Mouse (Mus musculus) kidney, embryonic 16.5 days (tissue): ENCODE results near the gene BC005624. TPM values are rescaled to one million over a fixed set of nuclear protein-coding genes. Genes with fewer than 3 reads are reported as not detected.
"Not testable (repeated sequence)": the region's sequence is repeated elsewhere in the genome, so short reads cannot be mapped to it uniquely, and the experiment has no call there.

Experiments used
- ATAC-seq: fragments of 200-750 bp; cut with Nextera tagmentation; 2 replicates; pipeline ENCODE4 v1.8.0; 2017; ENCODE audit warnings: moderate TSS enrichment; ENCODE audit not compliant: low FRiP score, low TSS enrichment
- H3K27ac ChIP-seq: fragments of 300-500 bp; sonication (generic); 2 replicates; pipeline ENCODE4 v1.5.1; 2014; ENCODE audit warnings: low read length
- H3K27me3 ChIP-seq: fragments of 300-500 bp; sonication (generic); 2 replicates; pipeline ENCODE4 v1.6.1; 2014; ENCODE audit warnings: low read length, control low read depth, mixed read lengths; ENCODE audit not compliant: insufficient read depth
- H3K36me3 ChIP-seq: fragments of 300-500 bp; sonication (generic); 2 replicates; pipeline ENCODE4 v1.6.1; 2014; ENCODE audit warnings: low read length, control low read depth, mixed read lengths; ENCODE audit not compliant: insufficient read depth
- H3K4me1 ChIP-seq: fragments of 300-500 bp; sonication (generic); 2 replicates; pipeline ENCODE4 v1.6.1; 2014; ENCODE audit warnings: low read length, control low read depth, mixed read lengths; ENCODE audit not compliant: insufficient read depth
- H3K4me2 ChIP-seq: fragments of 300-500 bp; sonication (generic); replicated peaks from 2 replicates; pipeline ENCODE4 v1.6.1; 2014; ENCODE audit warnings: low read depth, low read length
- H3K4me3 ChIP-seq: fragments of 300-500 bp; sonication (generic); 2 replicates; pipeline ENCODE4 v1.5.1; 2014; ENCODE audit warnings: mild to moderate bottlenecking, low read length
- H3K9ac ChIP-seq: fragments of 300-500 bp; sonication (generic); replicated peaks from 2 replicates; pipeline ENCODE4 v1.6.1; 2014; ENCODE audit warnings: low read length
- H3K9me3 ChIP-seq: fragments of 300-500 bp; sonication (generic); 2 replicates; pipeline ENCODE4 v1.6.1; 2016; ENCODE audit warnings: low read length, control low read depth
- WGBS: fragments of 180-500 bp; shearing (Covaris S2); extraction: QIAGEN DNeasy Blood & Tissue Kit; methylation state at CpG from one replicate; pipeline ENCODE4 v1.1.7; 2014; 5-methylcytosine and 5-hydroxymethylcytosine counted together
- polyA plus RNA-seq: library from polyadenylated mRNA; unstranded; fragments of >200 nt; fragmentation: Nextera tagmentation; extraction: Ambion mirVana; gene quantifications from 2 replicates; pipeline ENCODE4 v1.2.1, GENCODE M21; 2015

BC005624 gene
- polyA plus RNA-seq, 1 experiment from 2014 or later: 63.0 TPM

DNA sequence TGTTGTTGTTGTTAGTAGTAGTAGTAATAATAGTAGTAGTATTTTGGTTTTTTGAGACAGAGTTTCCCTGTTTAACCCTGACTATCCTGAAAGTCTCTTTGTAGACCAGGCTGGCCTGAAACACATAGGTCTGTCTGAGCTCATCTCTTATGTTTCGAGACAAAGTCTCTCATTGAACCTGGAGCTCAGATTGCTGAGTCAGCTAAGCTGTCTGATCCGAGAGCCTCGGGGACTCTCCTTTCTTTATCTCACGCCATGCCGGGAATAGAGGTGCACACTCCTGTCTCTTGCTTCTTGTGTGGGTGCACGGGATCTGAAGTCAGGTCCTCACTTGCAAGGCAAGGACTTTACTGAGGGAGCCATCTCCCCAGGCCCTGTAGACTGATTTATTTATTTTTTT lies 49.0 kb downstream of the BC005624 start:
- no peaks in the 10 kb centered on the region for H3K27me3 ChIP-seq
- no peaks in the 10 kb centered on the region for H3K9me3 ChIP-seq
- H3K4me3 ChIP-seq: no peak overlapping the region
- H3K27ac ChIP-seq: no peak overlapping the region
- no peaks in the 10 kb centered on the region for H3K36me3 ChIP-seq
- no peak for ATAC-seq
- 85% methylated on average over 6 of the region's 6 CpGs for WGBS
- peaks cover 14% of the 10 kb centered on the region; the same call in 1 of the 2 replicates for H3K4me1 ChIP-seq
- H3K4me2 ChIP-seq: no peak overlapping the region
- no peak overlapping the region for H3K9ac ChIP-seq

GRCm38 (mm10) chr2:30931922-30932321 lies 50.1 kb downstream of the BC005624 start:
- Histone ChIP-seq H3K27ac (no peak overlapping the region), H3K4me3 (no peak overlapping the region), H3K9me3 (no peaks in the 10 kb centered on the region), H3K27me3 (no peaks in the 10 kb centered on the region), H3K4me2 (no peak overlapping the region), H3K9ac (no peak overlapping the region), H3K4me1 (peaks cover 20% of the 10 kb centered on the region), H3K36me3 (no peaks in the 10 kb centered on the region)
- no peak for ATAC-seq
- WGBS: 78% methylated on average over 3 of the region's 3 CpGs

GRCm38 (mm10) chr2:30930846-30931245 lies 51.2 kb downstream of the BC005624 start:
- not testable (repeated sequence) for H3K36me3 ChIP-seq, H3K4me2 ChIP-seq, H3K9ac ChIP-seq, H3K27me3 ChIP-seq, H3K9me3 ChIP-seq, H3K27ac ChIP-seq, H3K4me3 ChIP-seq, ATAC-seq
- peaks cover 20% of the 10 kb centered on the region for H3K4me1 ChIP-seq
- 94% methylated on average over 2 of the region's 2 CpGs for WGBS

DNA sequence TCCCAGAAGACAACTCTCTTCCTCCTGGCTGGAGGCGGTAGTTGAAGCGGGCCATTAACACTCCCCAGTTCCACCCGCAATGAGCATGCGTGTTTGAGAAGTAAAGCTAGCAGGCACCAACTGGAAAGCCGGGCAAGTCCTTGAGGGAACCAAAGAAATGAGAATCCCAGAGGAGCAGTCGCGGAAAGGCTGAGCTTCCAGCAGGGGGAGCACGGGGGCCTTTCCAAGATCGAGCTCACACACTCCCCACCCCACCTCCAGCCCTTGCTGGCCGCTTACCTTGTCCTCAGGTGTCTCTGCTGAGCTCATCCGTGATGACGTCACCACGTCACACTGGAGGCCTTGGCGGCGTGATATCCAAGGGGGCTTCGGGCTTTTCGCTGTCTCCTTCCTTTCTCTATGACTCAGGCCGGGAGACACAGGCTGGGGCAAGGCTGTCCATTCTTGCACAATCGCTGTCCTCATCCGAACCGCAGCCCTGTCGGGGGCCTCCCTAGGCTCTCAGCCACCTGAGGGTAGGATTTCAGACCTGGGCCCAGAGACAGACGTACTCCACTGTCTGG lies 52.4 kb downstream of the BC005624 start, which contains the start of gene Ptges:
Gene Ptges (minus strand): TSS at position 381 of the 563 bp plus-strand sequence.
- Histone ChIP-seq H3K4me2 (peak within 1 kb of the TSS; percentile 62), H3K4me1 (peaks cover 20% of the 10 kb centered on the region), H3K4me3 (peak within 1 kb of the TSS; percentile 35), H3K9me3 (no peaks in the 10 kb centered on the region), H3K36me3 (no peaks in the 10 kb centered on the region), H3K9ac (peak within 1 kb of the TSS; percentile 47; the same call in 1 of the 2 replicates), H3K27ac (no peak within 1 kb of the TSS), H3K27me3 (no peaks in the 10 kb centered on the region)
- WGBS: 1% methylated on average over 23 of the region's 23 CpGs
- ATAC-seq: peak; percentile 62

GRCm38 (mm10) chr2:30928893-30929482 lies 53.0 kb downstream of the BC005624 start:
- Histone ChIP-seq H3K27me3 (no peaks in the 10 kb centered on the region), H3K36me3 (no peaks in the 10 kb centered on the region), H3K4me3 (peak overlapping the region; percentile 35), H3K9me3 (no peaks in the 10 kb centered on the region), H3K4me1 (peaks cover 20% of the 10 kb centered on the region), H3K27ac (no peak overlapping the region), H3K9ac (no peak overlapping the region), H3K4me2 (peak overlapping the region; percentile 62)
- 24% methylated on average over 12 of the region's 12 CpGs for WGBS
- ATAC-seq: peak; percentile 53; the same call in 1 of the 2 replicates

DNA sequence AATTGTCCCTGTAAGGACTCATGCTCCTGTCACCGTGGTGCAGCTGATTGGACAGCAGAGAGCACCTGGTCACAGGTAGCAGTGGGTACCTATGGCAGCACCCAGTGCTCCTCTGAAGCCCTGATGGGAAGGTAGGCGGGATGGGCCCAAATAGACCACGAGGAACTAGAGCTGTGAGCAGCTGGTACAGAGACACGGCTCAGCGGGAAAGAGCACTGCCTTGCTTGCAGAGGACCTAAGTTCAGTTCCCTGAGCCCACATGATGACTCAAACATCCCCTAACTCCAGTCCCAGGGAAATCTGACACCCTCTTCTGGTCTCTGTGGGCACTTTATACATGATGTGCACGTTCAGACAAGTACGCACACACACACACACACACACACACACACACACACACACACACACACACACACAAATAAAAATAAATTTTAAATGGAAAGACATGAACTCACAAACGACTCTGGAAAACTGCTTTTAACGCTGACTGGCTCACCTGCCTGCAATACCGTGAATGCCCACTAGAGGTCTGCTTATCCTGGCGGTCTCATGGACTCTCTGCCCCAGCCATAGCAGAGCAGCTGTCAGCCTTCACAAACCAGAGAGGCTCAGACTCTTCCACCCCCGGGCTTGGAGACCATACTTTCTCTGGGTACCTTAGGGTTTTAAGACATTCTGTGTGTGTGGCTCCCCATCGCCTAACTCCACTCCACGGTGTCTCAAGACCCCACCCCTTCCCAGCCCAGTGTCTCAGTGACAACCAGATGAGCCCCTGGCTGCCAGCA lies 54.0 kb downstream of the BC005624 start:
- no peaks in the 10 kb centered on the region for H3K36me3 ChIP-seq
- H3K4me1 ChIP-seq: peaks cover 20% of the 10 kb centered on the region
- peak; percentile 79 for ATAC-seq
- no peaks in the 10 kb centered on the region for H3K9me3 ChIP-seq
- 21% methylated on average over 14 of the region's 14 CpGs for WGBS
- no peak overlapping the region for H3K27ac ChIP-seq
- no peak overlapping the region for H3K9ac ChIP-seq
- H3K4me2 ChIP-seq: no peak overlapping the region
- no peaks in the 10 kb centered on the region for H3K27me3 ChIP-seq
- no peak overlapping the region for H3K4me3 ChIP-seq

DNA sequence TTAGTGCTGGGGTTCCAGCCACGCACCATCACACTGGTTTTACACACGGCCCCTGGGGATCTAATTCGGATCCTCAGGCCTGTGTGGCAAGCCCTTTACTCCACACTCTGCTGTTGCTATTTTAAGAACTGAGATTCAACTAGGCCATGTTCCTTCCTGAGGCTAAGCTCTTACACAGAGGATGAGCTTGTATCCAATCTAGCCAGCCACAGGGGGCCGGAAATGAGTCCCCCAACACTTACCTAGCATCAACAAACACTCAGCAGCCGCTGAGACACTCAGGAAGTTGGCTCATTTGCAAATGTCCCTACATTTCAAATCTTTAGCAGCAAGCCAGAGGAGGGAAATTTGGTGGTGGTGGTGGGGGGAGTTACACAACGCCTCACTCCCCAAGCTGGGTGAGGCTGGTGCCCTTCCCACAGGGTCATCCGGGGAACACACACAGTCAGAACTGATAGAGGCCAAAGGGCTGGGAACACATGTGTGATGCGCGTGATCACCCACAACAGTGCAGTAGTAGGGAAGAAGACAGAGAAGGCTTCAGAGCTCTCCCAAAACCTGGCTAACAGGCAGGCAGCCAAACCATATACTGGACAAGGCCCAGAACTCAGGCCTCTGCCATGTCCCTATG lies 54.7 kb downstream of the BC005624 start:
- no peaks in the 10 kb centered on the region for H3K36me3 ChIP-seq
- no peak overlapping the region for H3K4me3 ChIP-seq
- no peaks in the 10 kb centered on the region for H3K27me3 ChIP-seq
- H3K9me3 ChIP-seq: no peaks in the 10 kb centered on the region
- no peak for ATAC-seq
- H3K4me2 ChIP-seq: no peak overlapping the region
- H3K4me1 ChIP-seq: peaks cover 20% of the 10 kb centered on the region
- WGBS: 59% methylated on average over 9 of the region's 9 CpGs
- peak overlapping the region; percentile 34; the same call in 1 of the 2 replicates for H3K27ac ChIP-seq
- H3K9ac ChIP-seq: no peak overlapping the region

DNA sequence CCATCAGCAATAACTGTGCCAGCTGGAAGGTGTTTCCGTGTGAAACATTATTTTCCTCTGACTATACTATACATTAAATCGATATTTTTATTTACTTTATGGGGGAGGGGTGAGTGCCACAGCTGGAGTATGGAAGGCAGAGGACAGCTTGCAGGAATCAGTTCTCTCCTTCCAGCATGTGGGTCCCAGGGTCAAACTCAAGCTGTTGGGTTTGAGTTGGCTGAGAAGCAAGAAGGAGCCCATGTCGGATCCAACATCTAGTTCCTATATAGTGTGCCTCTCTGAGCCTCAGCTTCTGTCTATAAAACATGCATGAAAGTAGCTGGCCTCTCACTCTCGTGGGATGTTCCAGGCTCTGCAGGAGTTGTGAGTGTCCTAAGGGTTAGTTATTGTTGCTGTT lies 55.6 kb downstream of the BC005624 start:
- 54% methylated on average over 4 of the region's 4 CpGs for WGBS
- Histone ChIP-seq H3K27me3 (no peaks in the 10 kb centered on the region), H3K9me3 (no peaks in the 10 kb centered on the region), H3K36me3 (no peaks in the 10 kb centered on the region), H3K4me3 (no peak overlapping the region), H3K4me2 (no peak overlapping the region), H3K27ac (no peak overlapping the region), H3K9ac (no peak overlapping the region), H3K4me1 (peaks cover 20% of the 10 kb centered on the region)
- no peak for ATAC-seq

GRCm38 (mm10) chr2:30925181-30925580 lies 56.8 kb downstream of the BC005624 start:
- Histone ChIP-seq H3K27ac (no peak overlapping the region), H3K4me2 (no peak overlapping the region), H3K4me1 (peaks cover 20% of the 10 kb centered on the region), H3K9me3 (no peaks in the 10 kb centered on the region), H3K36me3 (no peaks in the 10 kb centered on the region), H3K9ac (no peak overlapping the region), H3K4me3 (no peak overlapping the region), H3K27me3 (no peaks in the 10 kb centered on the region)
- WGBS: 78% methylated on average over 4 of the region's 4 CpGs
- ATAC-seq: no peak
